Mouse (Mus musculus) limb, embryonic 14.5 days (tissue): ENCODE measurements around the gene Lonp2. TPM values are rescaled to one million over a fixed set of nuclear protein-coding genes. Genes with fewer than 3 reads are reported as not detected.

Source experiments
- ATAC-seq: fragments of 200-750 bp; cut with Nextera tagmentation; 2 replicates; pipeline ENCODE4 v1.8.0; 2017; ENCODE audit warnings: low read depth, moderate number of reproducible peaks, moderate TSS enrichment; ENCODE audit not compliant: low FRiP score
- DNase-seq: peaks from one replicate; pipeline ENCODE4 v3.0.0-alpha.2; 2015; ENCODE audit warnings: low spot score
- H3K27ac ChIP-seq: fragments of 300-500 bp; sonication (generic); replicated peaks from 2 replicates; pipeline ENCODE4 v1.5.1; 2014; ENCODE audit warnings: low read depth, mild to moderate bottlenecking, low read length, moderate library complexity, mixed read lengths
- H3K27me3 ChIP-seq: fragments of 300-500 bp; sonication (generic); 2 replicates; pipeline ENCODE4 v1.6.1; 2014; ENCODE audit warnings: low read length, mixed read lengths; ENCODE audit not compliant: control insufficient read depth, insufficient read depth
- H3K36me3 ChIP-seq: fragments of 300-500 bp; sonication (generic); 2 replicates; pipeline ENCODE4 v1.6.1; 2014; ENCODE audit warnings: mild to moderate bottlenecking, low read length, moderate library complexity, mixed read lengths; ENCODE audit not compliant: control insufficient read depth, insufficient read depth
- H3K4me1 ChIP-seq: fragments of 300-500 bp; sonication (generic); 2 replicates; pipeline ENCODE4 v1.6.1; 2014; ENCODE audit warnings: antibody characterized with exemption, low read length, mixed read lengths; ENCODE audit not compliant: control insufficient read depth, insufficient read depth
- H3K4me2 ChIP-seq: fragments of 300-500 bp; sonication (generic); replicated peaks from 2 replicates; pipeline ENCODE4 v1.6.1; 2014; ENCODE audit warnings: low read depth, mild to moderate bottlenecking, low read length, moderate library complexity; ENCODE audit not compliant: severe bottlenecking
- H3K4me3 ChIP-seq: fragments of 300-500 bp; sonication (generic); replicated peaks from 2 replicates; pipeline ENCODE4 v1.5.1; 2014; ENCODE audit warnings: low read length
- H3K9ac ChIP-seq: fragments of 300-500 bp; sonication (generic); 2 replicates; pipeline ENCODE4 v1.6.1; 2014; ENCODE audit warnings: mild to moderate bottlenecking, low read depth, low read length, moderate library complexity; ENCODE audit not compliant: severe bottlenecking
- H3K9me3 ChIP-seq: fragments of 300-500 bp; sonication (generic); 2 replicates; pipeline ENCODE4 v1.6.1; 2016; ENCODE audit warnings: low read length; ENCODE audit not compliant: control insufficient read depth
- POLR2A ChIP-seq: fragments of 200-500 bp; IDR thresholded peaks from 2 replicates; pipeline ENCODE4 v1.8.0; 2012; ENCODE audit warnings: inconsistent platforms, mild to moderate bottlenecking, moderate library complexity, borderline replicate concordance; ENCODE audit not compliant: insufficient read depth, insufficient read length; ENCODE audit errors: extremely low read depth
- WGBS: fragments of 180-500 bp; shearing (Covaris S2); extraction: QIAGEN DNeasy Blood & Tissue Kit; methylation state at CpG from one replicate; pipeline ENCODE4 v1.1.7; 2014; 5-methylcytosine and 5-hydroxymethylcytosine counted together
- polyA plus RNA-seq, 2 experiments: library from polyadenylated mRNA; depleted of rRNA in 1 of 2; stranded (reverse) in 1 of 2; unstranded in 1 of 2; fragments of >200 nt; fragmentation: Nextera tagmentation in 1 of 2; extraction: Ambion mirVana in 1 of 2; gene quantifications; 2 replicates each; pipeline versions ENCODE4 v1.2.1 to v1.2.3; 2012 to 2014

Lonp2 gene
- polyA plus RNA-seq, 2 experiments, result 31.8 to 54.1 TPM

DNA sequence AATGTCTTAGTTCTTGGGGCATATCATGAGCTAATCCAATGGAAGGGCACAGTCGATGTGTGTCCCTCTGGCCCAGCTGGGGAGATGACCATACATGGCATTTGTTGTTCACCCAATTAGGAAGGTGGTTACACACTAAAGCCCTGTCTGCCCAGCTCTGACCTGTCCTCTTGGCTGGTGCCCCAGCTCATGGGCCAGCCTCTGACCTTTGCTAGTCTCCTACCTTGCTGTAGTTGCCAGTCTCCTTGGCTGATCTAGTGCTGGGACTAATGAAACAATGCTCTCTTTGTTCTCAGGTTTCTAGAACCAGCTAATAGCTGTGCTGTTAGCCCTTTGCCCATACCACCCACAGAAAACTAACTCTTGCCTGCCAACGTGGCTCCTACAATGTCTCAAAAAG, 20.7 kb upstream of the Lonp2 start:
- no peak overlapping the region for H3K4me3 ChIP-seq
- no peak for ATAC-seq
- H3K4me2 ChIP-seq, result no peak overlapping the region
- 46% methylated on average over 2 of the region's 2 CpGs for whole genome bisulfite sequencing
- no peaks in the 10 kb centered on the region for H3K4me1 ChIP-seq
- no peaks in the 10 kb centered on the region for H3K27me3 ChIP-seq
- no peak for TF ChIP-seq POLR2A
- H3K27ac ChIP-seq, result no peak overlapping the region
- H3K9me3 ChIP-seq, result no peaks in the 10 kb centered on the region
- DNase-seq, result no peak
- no peak overlapping the region for H3K9ac ChIP-seq
- H3K36me3 ChIP-seq, result no peaks in the 10 kb centered on the region

DNA sequence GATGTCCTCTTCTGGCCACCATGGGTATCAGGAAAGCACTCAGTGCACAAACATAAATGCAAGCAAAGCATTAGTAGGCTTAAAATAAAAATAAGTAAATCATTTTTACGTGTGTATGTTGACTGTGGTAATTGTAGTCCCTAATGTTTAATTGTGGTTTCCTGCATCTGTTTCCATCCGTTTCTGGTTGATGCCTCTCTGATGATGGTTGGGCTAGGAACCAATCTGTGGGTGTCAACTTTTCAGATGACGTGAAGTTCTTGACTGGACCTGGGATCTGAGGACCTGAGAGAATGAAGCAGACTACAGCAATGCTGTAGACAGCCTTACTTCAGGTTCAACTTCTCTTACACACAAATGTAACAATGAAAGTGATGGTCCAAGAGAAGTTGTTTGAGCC, 19.2 kb upstream of the Lonp2 start:
- H3K4me1 ChIP-seq, result no peaks in the 10 kb centered on the region
- ATAC-seq (no peak), DNase-seq (no peak)
- H3K9ac ChIP-seq, result no peak overlapping the region
- H3K27me3 ChIP-seq, result no peaks in the 10 kb centered on the region
- H3K4me3 ChIP-seq, result no peak overlapping the region
- WGBS, result 73% methylated on average over 3 of the region's 3 CpGs
- H3K9me3 ChIP-seq, result no peaks in the 10 kb centered on the region
- H3K36me3 ChIP-seq, result no peaks in the 10 kb centered on the region
- TF ChIP-seq POLR2A, result no peak
- H3K4me2 ChIP-seq, result no peak overlapping the region
- no peak overlapping the region for H3K27ac ChIP-seq

DNA sequence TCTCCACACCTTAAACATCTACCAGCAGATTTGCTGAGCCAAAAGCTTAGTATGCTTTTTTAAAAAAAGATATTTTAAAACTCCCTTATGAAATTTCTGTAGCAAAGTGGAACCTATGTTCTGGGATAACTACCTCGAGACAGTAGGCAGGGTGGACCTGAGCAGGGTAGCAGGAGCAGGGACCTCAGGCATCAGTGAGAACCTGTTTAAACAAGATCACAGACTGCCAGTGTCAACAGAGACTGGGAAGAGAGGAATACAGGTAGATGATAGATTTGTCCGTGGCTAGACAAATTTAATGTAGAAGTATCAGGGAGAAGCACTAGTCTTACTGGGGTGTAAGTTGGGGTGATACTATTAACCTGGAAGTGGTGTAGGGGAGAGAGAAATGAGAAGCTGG, 10.0 kb upstream of the Lonp2 start:
- Histone ChIP-seq H3K36me3 (no peaks in the 10 kb centered on the region), H3K9ac (no peak overlapping the region), H3K4me1 (no peaks in the 10 kb centered on the region), H3K27me3 (no peaks in the 10 kb centered on the region), H3K9me3 (no peaks in the 10 kb centered on the region), H3K4me3 (no peak overlapping the region), H3K27ac (no peak overlapping the region), H3K4me2 (no peak overlapping the region)
- DNase-seq (no peak), ATAC-seq (no peak)
- WGBS, result 63% methylated on average over 2 of the region's 2 CpGs
- TF ChIP-seq POLR2A, result no peak

DNA sequence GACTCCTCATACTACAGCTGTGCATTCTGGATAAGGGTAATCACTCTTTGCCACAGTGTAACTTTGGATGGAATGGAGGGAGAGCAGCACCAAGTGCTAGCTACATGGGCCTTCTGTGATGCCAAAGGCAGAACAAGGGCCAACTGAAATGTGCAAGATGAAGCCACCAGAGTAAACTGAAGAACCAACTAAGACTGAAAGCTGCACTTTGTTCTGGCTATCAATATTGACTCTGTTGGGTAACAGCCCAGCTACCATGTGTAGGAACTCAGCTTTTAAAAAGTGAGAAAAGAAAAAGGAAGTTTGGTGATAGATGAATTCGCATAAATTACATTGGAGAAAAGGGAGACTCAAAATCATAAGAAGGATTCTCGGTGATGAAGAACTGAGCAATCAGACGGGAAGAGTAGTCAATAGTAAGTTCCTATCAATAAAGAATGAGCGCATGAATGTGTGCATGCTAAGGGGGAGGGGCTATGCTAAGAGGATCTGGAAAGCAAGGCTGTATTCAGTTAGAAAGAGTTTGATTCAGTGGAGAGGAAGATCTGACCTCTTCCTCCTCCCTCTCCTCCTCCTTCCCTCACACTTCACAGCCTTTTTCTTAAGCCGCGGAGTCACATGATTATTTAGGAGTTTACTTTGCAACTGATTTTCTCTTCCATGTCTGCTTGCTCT, 8.6 kb upstream of the Lonp2 start:
- 89% methylated on average over 6 of the region's 6 CpGs for WGBS
- Histone ChIP-seq H3K9ac (no peak overlapping the region), H3K4me2 (no peak overlapping the region), H3K9me3 (no peaks in the 10 kb centered on the region), H3K27me3 (no peaks in the 10 kb centered on the region), H3K4me3 (no peak overlapping the region), H3K4me1 (no peaks in the 10 kb centered on the region), H3K27ac (no peak overlapping the region), H3K36me3 (no peaks in the 10 kb centered on the region)
- no peak for DNase-seq
- TF ChIP-seq POLR2A, result no peak
- no peak for ATAC-seq

DNA sequence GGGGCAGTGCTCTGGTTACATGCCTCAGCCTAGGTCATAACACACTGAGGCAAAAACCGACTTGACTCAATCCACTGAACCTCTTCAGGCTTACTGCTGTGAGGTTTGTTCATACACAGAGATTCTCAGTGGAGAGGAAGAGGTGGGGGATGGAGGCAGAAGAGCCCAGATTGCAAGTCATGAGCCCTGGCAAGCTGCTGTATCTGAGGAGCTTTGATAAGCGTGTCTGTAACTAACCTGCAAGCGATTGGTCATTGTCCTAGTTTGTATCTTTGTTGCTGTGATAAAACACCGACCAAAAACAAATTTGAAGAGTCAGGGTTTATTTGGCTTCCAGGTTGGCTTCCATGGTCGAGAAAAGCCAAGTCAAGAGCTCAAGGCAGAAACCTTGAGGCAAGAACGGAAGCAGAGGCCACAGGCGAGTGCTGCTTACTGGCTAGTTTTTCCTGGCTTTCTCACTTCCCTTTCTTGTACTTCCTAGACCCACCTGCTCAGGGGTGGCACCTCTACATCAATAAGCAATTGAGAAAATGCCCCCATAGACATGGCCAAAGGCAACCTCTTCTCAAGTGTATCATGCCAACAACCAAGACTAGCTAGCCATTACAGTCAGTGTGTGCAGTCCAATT, 6.0 kb upstream of the Lonp2 start:
- DNase-seq, result no peak
- ATAC-seq, result no peak

More for the DNA sequence above, 6.0 kb upstream of the Lonp2 start:
- Histone ChIP-seq H3K36me3 (no peaks in the 10 kb centered on the region), H3K4me2 (no peak overlapping the region), H3K4me3 (no peak overlapping the region), H3K9me3 (no peaks in the 10 kb centered on the region), H3K9ac (no peak overlapping the region), H3K4me1 (no peaks in the 10 kb centered on the region), H3K27ac (no peak overlapping the region), H3K27me3 (no peaks in the 10 kb centered on the region)
- 71% methylated on average over 7 of the region's 7 CpGs for WGBS
- no peak for TF ChIP-seq POLR2A
